Mouse (Mus musculus): Measurements from ENCODE around the gene Asprv1.

The Asprv1 gene

DNA sequence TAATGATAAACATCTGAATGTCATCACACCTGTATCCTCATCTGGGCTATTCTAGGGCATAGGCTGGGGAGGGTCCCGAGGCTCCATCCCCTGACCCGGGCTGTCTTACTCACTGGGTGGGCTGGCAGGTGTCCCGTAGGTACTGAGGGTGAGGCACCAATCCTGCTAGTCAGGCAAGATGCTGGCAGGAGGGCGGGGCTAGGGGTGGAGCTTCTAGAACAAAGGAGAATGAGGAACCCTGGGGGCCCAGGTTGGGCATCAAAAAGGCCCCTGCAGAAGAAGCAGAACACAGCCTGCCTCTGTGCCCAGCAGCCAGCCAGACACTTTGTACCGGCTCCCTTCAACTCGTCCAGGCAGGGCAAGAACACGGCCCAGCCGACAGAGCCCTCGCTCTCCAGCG, at the start of gene Asprv1:
Asprv1 (plus strand) TSS at position 219 of the 400 bp plus-strand sequence.
- peak in 1 of 2 experiments; percentile 23 for DNase-seq (ENCODE audit: low spot score in 2 of 2)

DNA sequence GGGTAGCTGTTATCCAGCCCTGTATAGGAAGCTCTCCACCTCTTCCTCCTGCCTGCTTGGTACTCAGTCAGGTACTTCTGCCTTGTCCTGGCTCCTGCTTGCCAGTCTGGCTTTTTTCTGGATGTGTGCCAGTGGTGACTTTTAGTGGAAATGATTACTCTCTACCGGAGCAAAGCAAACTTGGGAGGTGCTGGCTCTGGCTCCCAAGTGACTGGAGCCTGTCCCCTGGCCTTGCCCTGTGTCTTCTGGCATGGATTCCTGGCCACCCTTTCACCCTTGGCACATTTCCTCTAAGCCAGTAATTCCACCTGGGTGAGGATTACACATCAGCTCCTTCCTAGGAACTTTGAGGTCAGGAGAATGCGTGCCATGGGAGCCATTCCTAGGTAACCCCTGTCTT, 49.6 kb upstream of the Asprv1 start:
- DNase-seq (ENCODE audit: low spot score in 2 of 2): no peak

DNA sequence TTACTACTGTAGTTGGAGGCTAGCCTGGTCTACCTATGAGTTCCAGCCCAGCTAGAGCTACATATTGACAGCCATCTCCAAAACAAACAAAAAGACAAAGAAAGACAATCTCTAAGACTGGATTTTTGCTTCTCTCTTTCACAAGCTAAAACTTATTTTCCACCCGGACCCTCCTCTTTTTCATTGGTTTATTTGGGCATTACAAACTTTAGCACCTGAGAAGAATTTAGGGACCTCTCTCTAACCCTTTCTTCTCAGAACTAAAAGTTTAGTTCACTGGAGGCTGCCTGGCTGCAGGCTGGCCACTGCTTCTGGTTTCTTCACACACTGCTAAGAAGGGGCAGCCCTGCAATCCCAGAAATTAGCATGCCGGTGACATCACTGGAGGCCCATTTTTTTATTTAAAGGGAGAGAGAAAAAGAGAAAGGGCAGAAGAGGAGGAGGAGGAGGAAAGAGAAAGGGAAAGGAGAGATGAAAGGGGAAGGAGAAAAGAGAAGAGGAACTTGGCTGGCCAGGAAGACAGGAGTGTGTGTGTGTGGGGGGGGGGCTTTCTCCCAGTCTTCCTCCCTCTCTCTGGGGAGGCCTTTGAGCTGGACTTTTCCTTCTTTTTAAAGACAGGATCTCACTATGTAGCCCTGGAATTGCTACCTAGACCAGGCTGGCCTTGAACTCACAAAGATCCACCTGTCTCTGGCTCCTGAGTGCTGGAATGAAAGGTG, 48.7 kb upstream of the Asprv1 start:
- no peak for DNase-seq (ENCODE audit: low spot score in 2 of 2)

DNA sequence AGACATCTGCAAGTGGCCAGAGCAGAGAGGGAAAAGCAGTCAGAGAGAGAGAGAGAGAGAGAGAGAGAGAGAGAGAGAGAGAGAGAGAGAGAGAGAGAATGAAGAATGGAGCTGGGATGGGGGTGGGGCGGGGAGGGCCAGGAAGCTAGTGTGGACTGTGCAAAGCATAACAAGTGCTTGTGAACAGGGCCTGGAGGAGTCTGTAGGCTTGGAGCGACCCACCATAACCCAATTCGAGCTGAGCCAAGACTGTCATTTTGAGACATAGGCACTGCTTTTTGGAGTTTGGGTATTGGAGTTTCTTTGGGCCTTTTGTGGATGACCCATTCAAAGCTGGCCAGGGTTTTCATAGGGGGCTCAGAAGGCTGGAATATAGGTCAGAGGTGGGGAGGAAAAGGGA, 48.0 kb upstream of the Asprv1 start:
- no peak for DNase-seq (ENCODE audit: low spot score in 2 of 2)

DNA sequence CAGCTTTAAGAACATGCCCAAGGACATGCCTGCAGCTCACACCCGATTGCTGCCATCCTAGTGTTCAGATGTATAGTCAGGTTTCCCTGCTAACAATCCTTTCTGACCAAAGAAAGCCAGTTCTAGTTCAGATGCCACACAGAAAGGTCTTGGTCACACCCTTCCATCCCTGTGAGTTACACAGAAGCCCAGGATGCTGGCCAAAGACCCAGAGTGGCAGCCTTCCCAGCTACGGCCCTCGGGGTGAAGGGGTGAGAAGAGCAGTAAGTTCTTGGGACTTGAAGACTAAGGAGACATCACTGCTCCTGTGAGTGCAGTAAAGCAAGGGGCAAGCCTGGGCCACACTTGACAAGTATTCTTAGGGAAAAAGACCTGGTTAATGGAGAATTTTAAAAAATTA, 44.8 kb upstream of the Asprv1 start:
- no peak for DNase-seq (ENCODE audit: low spot score in 2 of 2)

DNA sequence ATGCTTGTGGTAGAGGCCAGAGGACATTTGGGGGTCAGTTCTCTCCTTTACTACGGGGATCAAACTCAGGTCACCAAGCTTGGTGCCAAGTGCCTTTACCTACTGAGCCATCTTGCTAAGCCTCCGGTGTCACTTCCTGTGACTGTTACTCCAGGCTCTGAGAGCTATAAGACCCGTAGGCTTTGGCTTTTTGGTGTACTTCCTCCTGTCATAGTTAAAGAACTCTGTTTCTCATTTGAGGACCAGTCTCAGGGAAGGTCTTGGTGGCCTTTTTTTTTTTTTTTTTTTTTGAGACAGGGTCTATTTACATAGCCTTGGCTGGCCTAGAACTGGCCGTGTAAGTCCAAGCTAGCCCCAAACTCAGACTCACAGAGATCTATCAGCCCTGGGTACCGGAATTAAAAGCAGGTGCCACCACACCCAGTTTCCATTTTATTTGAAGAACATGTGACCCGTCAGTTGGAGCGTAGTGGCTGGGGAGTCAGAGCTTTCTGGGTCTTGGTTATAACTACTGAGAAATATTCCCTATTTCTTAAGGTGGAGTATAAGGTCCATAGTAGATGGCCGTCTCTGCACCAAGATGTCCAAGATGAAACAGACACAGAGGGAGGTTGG, 44.3 kb upstream of the Asprv1 start:
- no peak for DNase-seq (ENCODE audit: low spot score in 2 of 2)

DNA sequence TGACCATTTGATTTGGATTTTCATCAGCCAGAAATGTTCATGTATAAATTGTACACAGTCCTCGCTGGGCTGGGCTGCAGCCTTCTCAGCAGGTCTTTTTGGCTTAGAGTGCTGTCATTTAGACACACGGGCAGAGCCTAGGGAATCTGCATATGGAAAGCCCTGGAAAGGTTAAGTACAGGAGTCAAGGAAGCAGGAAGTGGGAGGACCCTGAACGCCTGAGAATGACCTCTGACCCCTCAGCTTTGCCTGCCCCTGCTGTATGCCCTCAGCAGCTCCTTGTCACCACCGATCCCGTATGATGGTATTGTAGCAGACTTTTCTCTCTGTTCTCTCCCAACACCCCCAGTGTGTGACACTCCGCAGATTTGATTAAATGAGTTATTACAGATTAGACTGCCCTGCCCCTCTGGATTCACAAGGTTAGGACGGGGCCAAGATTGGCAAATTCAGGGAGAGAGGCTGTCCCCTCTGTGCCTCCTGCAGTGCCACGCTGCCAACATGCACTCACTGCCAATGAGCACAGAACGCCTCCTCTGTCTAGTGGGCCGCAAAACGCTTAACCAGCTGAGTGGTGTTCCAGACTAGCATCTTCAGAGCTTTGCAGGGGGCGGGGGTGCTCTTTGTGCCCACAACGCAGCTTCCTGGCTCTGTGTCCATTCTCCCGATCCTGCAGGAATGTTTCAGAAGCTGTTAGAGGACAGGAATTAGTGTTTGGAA, 43.5 kb upstream of the Asprv1 start:
- no peak for DNase-seq (ENCODE audit: low spot score in 2 of 2)

DNA sequence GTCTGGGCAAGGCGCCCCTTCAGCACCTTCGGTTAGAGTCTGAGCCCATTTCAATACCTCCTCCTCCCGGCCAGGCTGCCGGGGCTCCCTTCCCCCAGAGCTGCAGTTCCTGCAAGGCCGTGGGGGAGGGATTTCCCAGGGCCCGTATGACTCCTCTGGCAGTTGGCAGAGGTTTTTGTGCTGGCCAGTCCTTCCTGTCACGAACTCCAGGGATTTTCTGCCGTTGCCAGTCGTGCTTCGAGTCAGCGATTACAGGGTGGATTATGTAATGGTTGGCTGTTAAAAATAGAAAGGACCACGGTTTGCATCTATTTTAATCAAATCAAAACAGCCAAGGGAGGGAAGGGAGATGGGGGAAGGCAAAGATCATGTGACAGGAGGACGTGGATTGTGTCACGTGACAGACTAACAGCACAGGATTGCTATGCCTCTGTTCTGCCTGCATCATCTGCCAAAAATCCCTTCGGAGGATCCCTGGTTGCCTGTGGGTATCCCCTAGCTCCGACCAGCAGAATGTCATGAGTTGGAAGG, 42.8 kb upstream of the Asprv1 start:
- peak in 1 of 2 experiments; percentile 32 for DNase-seq (ENCODE audit: low spot score in 2 of 2)

DNA sequence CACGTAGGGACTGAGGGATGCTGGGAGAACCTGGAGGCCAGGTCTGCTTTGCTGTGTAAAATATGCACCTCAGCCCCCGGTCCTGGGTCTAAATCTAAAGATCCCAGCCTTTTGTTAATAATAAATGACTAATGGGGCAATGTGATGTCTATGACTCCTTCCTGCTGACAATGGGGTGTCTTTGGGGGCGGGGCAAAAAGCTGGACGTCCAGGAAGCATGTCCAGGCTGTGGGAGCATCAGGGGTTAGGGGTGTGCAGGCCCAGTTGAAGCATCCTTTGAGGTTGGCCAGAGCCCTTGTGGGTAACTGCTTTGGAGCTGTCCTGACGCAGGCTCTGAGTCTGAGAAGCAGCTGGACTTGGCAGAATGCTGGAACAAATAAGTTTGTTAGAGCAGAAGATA, 41.9 kb upstream of the Asprv1 start:
- DNase-seq (ENCODE audit: low spot score in 2 of 2): no peak

DNA sequence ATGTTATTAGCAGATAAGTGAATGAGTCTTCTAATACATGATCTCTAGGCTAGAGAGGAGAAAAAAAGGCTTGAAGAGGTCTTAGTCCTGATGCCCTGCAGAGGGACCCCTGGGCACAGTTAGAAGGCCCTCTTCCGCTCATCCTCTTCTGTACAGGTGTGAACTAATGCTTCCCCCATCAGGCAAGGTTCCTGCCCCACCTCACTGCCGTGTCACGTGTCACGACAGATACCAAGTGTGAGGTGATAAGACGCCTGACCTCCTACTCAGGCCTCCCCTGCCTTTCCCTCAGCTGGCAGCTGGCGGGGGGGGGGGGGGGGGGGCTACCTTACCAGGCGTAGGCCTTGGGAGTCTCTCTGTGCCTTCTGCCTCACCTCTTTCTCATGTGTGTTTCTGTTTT, 39.5 kb upstream of the Asprv1 start:
- no peak for DNase-seq (ENCODE audit: low spot score in 2 of 2)

DNA sequence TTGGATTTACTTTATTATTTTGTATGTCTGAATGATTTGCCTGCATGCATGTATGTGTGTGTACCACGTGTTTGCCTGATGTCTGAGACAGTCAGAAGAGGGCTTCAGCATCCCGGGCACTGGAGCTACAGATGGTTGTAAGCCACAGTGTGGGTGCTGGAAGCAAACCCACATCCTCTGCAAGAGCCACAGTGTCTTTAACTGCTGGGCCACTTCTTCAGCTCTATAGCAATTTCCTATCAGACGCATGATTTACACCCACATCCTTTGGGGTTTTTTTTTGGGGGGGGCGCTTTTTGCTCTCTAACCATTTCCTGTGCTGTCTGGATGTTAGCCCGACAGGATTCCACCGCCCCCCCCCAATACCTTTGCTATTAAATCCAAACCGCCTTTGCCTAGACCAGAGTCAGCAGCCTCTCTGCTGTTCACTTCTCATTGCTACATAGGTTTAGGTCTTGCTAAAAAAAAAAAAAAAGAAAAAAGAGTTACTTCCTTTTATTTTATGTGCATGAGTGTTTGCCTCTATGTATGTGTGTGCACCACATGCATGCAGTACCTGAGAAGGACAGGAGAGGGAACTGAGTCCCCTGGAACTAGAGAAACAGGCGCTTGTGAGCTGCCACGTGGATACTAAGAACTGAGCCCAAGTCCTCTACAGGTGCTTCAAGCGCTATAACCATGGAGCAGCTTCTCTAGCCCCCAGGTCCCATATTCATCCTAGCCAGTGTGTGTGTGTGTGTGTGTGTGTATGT, 34.6 kb upstream of the Asprv1 start:
- peak; percentile 25 to 30 for DNase-seq (ENCODE audit: low spot score in 2 of 2)

DNA sequence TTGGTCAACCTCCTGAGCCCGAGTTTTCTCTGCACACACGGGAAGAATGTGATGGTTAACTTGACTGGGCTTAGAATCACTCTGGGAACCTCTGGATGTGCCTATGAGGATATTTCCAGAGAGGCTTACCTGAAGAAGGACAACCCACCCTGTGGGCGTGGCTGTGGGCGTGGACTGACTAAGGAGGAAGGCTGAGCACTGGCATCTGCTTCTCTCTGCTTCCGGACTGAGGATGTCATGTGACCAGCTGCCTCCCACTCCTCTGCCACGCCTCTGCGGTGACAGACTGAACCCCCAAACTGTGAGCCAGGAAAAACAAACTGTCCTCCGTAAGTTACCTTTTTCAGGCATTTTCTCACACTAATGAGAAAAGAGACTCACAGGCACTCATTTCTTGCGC, 33.3 kb upstream of the Asprv1 start:
- DNase-seq (ENCODE audit: low spot score in 2 of 2): no peak

DNA sequence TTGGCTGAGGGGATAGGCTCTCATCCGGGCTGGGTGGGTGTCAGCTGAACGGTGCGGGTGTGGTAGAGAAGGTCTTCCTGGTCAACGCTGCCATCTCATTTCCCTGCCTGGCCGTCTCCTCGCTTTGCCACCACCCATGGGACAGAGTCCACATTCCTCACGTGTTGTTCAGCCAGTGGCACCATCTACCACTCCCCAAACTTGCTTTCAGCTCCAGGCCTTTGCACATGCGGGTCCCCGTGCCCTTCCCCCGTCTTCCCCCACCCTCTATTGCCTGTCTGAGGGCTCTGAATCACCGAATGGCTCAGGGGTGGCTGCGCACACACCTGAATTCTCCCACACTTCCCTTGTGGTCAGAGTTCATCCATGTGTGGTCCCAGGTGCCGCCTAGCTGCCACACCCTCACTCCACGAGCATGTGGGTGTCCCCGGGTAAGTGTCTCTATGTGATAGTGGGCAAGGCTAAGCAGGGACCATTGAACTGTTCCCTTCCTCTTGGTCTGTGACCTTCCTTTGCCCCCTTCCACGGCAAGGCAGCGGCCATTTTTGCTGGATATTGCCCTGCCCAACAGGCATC, 32.0 kb upstream of the Asprv1 start:
- no peak for DNase-seq (ENCODE audit: low spot score in 2 of 2)

DNA sequence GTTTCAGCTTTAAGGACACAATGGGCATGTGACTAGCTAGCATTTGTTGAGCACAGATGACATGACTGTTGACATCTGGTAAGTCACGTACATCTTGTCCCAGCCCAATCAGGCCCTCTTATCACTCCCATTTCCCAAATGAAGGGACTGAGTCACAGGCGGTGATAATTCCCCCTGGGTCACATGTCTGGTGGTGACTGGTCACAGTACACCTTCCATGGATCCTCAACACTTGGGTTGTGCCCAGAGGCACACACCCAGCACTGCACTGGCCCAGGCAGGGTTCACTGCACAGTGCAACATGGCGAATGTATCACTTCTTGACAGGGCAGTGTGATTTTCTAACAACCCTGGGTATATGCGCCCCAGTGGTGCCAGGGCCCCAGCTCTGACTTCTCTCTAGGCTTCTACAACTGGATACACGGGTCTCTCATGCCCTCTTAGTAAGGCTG, 29.2 kb upstream of the Asprv1 start:
- no peak for DNase-seq (ENCODE audit: low spot score in 2 of 2)

DNA sequence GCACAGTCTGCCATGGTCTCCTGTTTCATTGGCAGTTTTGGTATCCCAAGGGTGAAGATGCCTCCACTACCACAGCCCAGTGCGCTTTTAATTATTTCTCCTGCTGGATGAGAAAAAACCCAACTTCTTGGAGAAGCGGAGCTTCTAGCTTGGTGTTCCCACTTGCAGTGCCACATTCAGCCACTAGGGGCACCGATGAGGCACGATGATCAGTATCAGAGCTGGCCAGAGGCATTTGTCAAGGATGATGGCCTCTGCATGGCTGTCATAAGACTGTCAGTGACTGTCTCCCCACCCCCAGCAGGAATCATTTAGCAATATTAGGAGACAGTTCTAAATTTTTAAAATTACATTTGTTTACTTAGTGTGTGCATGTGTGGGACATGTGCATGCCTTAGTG, 28.8 kb upstream of the Asprv1 start:
- peak; percentile 55 to 78 for DNase-seq (ENCODE audit: low spot score in 2 of 2)

DNA sequence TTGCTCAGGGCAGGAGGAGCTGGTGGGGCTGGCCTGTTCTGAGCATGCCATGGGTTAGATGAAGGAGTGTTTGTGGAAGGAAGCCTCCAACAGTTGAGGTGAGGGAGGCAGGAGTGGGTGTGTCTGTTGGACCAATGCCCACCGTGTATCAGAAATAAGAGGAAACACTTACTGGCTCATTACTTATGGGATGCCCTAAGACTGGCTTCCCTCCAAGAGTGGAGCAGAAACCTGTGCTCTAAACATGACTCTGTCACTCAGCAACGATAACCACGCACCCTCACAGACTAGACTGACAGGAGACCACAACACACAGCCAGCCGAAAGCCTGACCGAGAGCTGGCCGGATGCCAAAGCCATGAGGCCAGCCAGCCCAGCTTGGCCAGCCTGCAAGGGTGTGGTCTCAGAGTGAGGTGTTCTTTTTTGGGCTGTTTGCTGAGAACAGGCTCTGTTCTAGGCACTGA, 28.0 kb upstream of the Asprv1 start:
- no peak for DNase-seq (ENCODE audit: low spot score in 2 of 2)

DNA sequence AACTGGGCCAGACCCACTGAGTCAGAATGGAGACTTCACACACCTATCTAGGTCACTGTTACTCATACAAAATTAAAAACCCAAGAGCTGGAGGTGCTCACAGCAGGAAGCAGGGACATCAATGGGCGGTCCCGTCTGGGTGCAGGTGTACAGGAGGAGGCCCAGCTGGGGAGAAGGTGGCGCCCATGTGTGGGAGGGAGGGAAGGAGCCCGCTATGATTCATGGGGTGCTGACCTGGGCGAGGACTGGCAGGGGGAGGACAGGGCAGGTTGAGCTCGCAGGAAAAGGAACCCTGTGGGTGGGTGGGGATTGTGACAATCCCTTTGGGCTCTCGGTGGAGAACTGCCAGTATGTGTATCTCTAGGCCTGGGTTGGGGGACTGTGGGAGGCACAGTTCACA, 22.7 kb upstream of the Asprv1 start:
- DNase-seq (ENCODE audit: low spot score in 2 of 2): peak; percentile 57 to 62

DNA sequence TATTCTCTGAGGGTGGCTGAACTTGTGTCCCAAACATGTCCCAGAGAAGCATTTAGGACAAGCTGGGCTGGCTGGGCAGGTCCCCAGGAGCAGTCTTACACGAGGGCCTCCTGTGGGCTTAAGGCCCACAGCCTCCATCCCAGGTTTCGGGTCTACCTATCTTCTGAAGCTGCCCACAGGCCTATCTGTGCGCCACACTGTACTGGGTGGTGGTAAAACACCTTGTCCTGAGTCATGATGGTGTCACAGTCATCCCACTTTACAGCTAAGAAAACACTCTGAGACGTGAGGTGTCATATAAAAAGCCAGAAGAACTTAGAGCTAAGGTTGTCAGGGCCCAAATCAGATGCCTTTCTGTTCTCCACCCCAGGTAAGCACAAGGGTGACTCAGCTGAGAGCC, 21.7 kb upstream of the Asprv1 start:
- DNase-seq (ENCODE audit: low spot score in 2 of 2): no peak

DNA sequence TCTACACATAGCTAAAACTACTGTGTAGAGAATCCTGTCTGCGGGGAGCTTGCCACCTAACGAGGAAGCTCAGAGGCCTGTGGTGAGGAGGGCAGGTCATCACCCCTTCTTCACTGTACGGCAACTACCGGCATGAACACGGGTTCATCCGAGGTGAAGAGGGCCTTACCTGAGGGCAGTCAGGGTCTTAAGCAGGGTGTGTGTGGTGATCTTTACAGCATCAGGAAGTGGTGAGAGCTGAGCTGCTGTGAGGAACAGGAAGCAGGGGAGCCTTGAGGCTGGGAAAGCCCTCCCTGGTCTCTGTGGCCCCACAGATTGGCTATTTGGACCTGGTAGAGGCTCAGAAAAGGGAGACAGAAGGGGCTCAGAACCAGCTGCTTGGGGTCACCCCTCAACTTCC, 20.5 kb upstream of the Asprv1 start:
- DNase-seq (ENCODE audit: low spot score in 2 of 2): peak; percentile 48 to 57

DNA sequence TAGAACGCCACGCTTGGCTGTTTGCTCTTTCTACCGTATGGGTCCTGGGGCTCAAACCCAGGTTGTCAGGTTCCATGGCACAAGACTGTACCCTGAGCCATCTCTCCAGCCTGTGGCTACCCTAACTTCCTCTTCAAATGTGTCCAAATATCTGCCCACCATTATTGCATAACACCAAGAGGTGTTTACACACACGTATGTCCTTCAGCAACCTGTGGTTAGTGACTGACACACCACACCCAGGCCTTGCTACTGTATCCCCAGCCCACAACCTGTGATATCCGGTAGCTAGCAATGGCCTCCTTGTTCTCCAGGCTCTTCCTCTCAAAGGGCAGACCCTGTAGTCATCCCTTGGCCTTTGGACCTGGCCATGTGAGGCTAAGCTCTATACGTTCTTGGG, 18.7 kb upstream of the Asprv1 start:
- no peak for DNase-seq (ENCODE audit: low spot score in 2 of 2)

DNA sequence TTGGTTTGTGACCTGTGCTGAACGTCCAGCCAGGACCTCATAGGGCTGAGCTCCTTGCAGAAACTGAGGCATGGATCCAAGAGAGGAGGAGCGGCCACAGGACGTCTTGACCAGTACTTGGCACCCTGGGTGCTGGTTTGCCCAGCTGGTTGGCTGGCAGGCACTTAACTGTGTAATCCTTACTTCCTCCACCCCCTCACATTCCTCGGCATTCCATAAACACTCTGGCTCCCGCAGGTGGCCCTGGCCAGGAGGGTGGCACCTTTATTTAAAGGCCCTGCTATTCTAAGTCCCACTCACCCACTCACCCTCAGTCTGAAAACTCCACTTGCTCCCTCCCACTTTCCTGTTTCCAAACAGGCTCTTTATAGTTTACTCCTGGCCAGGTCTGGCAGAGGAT, 17.2 kb upstream of the Asprv1 start:
- DNase-seq (ENCODE audit: low spot score in 2 of 2): no peak

DNA sequence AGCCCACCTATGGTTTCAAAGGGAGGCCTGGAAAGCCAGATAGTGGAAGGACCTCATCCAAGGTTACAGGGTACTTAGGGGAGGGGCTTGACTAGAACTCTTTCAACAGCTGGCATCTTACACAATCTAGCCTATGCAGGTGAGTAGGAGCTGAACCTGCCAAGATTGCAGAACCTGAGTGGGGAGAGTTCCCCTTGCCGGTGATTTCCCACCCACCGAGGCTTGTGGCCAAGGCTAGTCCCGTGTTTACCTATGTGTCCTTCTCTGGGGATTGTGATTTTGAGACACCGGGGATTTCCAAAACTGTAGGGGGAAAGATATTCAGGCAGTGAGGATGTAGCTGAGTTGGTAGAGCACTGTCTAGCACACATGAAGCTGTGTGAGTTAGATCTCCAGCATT, 12.7 kb upstream of the Asprv1 start:
- no peak for DNase-seq (ENCODE audit: low spot score in 2 of 2)

Data from thymus, postnatal 10 days (tissue).